Mouse (Mus musculus) kidney, postnatal 36 days (tissue): ENCODE measurements around the gene Pdia5.
A peak's percentile ranks its signal among the peaks of the same experiment; 100 is the strongest.

Experiments
- DNase-seq, 2 experiments: peaks; one replicate each; pipeline ENCODE4 v3.0.0; 2021 to 2022; ENCODE audit warnings: mixed read lengths in 2 of 2

Pdia5 gene

DNA sequence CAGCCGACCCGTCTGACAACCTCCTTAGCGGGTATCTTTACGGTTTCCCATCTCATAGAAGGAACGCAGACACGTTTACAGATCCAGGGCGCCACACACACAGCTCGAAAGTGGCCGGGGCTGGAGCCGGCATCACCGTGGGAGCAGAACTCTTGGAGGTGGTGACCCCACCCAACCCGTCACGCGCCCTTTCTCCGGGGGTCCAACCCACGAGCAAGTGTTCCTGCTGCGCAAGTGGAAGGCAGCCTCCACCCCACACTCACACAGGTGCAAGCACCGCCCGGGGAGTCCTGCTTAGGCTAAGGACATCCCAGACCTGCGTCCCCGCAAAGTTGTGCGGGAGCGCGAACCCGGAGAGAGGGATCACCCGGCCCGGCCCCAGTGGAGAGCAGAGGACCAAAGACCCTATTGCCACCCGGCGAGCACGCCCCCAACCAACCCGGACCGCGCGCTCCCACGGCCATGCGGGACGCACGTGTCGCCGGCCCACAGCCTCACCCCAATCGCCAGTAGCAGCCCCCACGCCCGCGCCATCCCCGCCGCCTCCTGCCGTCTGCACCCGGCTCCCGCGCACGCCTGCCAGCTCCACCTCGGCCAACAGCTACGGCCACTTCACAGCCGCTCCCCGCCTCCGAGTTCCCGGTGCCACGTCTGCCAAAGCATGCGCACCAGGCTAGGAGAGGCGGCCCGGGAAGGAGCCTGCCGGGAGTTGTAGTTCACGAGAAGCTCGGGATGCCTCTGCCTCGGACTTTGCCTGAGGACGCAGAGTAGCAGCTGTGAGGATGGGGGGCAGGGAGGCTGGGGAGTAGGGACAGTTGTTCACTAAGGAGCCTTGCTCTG, at the start of gene Pdia5:
Gene Pdia5, minus strand, starts transcription at position 643 of the 840 bp plus-strand sequence.
- peak; percentile 95 to 96 for DNase-seq

DNA sequence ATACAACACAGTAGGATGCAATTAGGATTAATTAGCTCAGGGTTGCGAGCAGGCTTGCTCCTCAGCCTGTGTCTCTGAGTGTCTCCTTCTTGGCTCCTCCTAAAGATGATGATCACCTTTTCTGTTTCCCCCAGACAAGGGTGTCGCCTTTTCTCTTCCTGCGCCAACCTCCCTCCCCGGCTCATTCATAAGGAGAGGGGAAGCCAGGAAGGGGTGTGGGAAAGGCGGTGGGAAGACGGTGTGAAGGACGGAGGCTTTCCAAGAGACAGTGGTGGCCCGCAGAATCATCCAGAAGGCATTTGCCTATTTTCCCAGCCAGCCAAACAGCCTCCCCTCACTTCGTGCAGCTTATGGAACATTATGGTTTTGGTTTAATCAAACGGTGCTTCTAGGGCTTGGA, 48.4 kb upstream of the Pdia5 start:
- DNase-seq = peak; percentile 34 to 35

DNA sequence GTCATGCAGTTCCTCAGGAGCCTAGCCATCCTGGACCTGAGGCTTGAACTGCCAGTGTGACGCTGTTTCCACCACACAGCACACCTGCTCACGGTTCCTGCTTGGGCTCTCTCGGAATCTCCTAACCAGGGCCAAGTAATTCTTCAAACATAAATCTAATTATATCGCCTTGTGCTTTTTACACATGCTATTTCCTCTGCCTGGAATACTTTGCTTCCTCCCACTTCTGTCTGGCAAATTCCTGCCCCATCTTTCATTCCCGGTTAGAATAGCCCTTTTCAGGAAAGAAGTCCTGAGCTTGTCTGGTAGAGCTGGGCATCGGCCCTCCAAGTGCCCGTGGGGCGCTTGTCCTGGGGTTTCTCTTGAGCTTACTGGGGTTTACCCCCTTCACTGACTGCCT, 47.0 kb upstream of the Pdia5 start:
- DNase-seq = peak; percentile 14 to 31

DNA sequence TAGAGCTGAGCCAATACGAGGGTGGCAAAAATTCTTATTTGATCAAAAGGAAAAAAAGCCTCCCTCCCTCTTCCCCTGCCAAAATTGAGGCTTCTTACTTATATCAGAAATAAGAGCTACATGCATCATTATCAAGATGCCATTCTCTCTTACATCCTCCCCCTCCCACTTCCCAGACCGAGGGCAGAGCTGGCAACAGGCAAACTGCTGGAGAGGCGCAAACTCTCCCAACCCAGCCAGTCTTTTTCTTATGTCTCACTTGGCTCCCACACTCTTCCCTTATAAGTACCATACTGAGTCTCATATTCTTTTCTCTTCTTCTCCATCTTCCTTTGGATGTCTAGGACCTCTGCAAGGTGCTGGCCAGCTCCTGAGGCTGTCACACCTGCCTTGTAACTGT, 44.0 kb upstream of the Pdia5 start:
- no peak for DNase-seq

DNA sequence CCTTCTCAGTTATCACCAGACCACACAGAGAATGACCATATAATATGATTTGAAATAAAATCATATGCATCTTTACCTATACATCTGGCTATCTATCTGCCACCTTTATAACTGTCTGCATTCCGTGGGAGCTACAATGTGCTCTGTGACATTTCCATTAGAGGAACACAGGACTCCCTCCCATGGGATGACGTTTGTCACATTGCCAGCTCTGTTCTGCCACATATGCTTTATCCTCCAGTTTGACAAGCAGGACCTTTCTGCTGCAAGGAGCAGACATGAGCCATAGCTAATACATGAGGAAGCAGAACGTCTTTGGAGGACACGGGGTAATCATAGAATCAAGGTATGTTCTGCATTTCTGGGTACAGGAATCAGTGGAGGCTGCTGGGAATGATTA, 33.5 kb upstream of the Pdia5 start:
- no peak for DNase-seq

DNA sequence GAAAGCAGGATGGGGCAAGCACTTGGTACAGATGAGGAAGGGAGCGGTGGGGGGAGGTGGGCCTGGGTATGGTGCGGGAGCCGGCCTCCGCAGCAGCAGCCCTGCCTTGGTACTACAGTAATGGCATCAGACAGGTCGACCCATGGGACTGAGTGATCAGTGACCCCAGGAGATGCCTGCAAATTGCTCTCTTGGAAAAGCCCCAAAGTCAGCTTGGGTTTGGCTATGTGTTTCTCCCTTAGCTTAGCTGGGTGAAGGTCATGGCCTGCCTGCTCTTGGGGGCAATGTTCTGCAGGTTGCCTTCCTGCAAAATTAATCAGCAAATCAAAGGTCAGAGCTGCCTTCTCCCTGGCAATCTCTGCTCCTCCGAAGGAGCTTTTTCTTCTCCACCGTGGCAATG, 28.6 kb upstream of the Pdia5 start:
- peak; percentile 75 to 86 for DNase-seq

DNA sequence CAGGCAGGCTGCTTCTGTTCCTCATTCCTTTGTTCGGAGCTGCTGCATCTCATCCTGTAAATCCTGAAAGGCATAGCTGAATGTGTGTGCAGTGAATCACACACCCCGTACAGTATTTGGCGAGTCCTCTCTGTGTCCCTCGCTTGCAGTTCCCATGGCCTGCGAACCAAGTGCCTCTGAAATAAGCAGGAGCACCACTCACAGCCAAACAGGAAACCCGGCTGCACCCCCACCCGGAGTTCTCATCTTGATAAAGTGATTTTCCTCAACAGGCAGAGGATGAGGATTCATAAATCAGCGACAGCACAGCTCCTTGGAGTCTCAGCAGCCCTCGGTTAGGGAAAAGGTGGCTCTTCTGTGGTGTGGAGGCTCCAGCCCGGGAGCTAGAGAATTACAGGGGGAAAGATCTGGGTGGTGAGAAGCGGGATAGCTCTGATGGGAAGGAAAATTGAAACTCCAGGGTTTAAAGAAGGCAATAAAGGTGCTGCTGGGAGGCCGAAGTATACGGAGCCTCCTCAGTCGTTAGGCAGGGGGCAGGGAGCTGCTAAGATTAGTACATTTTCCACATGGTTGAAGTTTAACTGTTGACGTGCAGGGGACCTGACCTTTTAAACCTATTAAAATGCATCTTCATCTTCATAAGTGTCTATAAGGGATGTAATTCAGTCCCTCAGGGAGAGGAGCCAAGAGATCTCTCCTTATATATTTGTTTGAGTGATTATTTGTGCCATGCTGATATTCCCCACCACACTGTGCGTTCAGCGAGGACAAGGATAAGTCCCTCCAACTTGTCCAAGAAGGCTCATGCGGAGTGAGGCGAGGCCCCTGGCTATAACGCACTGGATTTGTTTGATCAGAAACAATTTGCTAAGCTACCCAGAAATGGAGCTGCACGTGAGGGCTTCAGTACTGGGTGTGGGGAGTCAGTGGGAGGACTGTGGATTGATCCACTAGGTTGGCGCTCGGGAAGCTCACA, 27.6 kb upstream of the Pdia5 start:
- peak; percentile 80 to 82 for DNase-seq

DNA sequence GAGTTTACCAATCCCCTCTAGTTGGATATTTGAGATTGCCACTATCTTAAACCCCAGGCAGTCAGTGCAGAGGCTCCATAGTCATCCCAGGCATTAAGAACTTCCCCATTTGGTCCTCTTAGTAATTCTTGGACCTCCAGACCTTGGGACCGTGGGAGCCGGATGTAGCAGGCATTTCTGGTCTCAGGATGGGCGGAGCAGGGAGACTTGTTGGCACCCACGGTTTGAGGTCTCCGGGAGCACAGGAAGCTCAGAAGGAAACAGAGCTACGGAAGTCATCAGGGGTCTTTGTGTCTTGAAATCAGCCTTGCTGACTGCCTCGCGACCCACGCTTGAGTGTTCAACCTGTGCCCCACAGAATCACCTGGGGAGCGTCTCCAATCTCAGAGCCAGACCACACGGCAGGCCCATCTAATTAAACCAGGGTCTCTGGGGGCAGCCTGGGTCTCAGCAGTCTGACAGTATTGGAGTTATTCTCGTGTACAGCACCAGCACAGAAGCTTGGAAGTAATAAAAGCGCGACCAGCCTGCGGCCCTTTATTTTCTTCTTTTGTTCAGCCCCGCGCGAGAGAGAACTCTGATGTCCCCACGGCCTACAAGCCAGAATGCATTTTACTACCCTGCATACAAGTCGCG, 25.4 kb upstream of the Pdia5 start:
- DNase-seq = peak; percentile 61 to 68

DNA sequence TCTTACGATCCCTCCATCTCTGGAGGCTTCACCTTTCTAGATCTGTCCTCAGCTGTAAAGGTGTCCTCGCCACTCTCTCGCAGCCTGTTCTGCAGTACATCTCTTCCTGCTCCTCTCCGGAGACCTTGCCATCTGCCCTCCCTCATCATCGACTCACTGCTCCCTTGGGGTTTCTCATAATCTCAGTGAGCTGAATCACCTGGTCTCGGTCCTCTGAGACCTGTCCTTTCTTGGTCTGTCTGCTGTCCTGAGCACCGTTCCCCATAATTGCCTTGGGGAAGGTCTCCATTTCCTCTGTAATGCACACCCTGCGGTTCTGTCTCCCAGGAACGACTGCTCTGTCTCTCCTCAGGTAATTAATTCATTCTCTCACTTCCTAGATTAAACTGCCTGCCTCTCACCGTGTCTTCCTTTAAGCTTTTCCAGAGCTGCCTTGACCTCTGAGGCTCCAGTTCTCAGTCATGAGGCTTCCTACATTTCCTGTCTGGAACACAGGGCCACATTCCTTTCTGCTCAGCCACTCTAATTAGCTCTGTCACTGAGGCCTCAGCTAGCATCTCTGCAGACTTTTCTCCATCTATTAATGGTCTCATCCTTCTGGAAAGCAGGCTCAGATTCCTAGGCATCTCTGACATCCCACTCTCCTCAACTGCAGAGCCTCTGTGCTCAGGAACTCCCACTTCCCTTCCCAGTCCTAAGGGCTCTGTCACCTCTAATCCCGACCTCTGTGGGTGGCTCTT, 18.8 kb upstream of the Pdia5 start:
- DNase-seq = no peak

DNA sequence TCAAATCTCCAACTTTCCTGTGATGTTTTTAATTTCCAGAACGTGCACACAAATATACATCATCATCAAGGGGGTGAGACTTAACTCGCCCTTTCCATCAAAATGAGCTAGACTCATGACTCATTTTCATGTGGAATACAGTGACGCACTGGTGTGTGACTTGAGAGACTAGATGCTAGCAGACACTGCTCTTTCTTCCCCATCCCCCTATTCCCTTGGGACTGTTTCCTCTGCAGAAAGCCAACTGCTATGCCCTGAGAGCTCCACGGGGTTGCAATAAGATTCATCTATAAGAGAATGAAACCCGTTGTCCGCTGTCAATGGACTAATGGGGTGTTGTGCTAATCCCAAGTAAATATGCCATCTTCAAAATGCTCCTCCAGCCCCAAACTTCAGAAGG, 17.9 kb upstream of the Pdia5 start:
- no peak for DNase-seq

DNA sequence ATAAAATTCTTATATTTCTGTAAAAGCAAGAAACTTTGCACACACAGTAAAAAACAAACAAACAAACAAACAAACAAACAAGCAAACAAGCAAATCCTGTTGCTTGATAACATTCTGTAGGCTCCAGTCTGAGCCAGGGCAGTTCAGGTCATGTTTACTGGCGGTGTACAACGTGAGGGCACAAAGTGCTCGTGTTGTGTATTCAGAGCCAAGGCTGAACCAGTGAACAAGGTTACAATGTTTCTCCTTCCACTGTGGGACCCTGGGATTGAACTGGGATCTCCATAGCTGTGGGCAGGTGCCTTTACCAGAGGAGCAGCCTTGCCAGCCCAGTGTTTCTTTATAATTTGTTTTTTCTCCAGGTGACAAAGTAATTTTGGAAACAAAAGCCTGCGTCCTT, 15.1 kb upstream of the Pdia5 start:
- DNase-seq = no peak

DNA sequence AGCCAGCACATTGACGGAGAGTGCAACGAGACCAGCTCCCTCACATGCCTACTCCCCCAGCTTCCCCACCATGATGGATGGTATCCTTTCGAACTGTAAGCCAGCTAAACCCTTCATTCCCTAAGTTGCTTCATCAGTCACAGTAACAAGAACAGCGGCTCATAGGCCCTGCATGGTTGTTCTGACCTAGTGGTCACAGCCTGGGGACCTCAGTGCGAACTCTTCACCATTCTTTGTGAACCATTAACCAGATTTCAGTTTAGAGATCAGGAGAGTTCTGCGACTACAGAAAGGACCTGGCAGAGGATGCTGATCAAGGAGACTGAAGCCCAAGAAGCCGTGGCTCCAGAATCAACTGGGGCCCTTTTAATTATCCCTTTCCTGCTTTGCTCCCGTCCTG, 13.6 kb upstream of the Pdia5 start:
- peak; percentile 30 for DNase-seq

DNA sequence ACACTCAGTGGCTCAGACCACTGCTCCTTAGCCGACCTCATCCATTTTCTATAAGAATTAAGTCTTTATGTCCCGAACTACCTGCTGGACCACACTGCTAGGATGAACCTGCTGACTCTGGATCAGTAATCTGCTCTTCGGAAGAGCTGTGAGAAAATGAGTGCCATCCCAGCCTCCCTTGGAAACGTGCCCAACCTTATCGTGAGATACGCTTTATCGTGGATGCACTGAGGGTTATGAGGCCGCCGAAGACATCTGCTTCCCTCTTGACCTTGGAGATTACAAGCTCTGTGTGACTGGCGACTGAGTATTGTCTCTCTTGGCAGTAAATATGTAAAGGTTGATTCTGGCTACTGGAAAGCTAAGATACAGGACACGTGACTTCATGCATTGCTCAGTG, 11.8 kb upstream of the Pdia5 start:
- DNase-seq = no peak

DNA sequence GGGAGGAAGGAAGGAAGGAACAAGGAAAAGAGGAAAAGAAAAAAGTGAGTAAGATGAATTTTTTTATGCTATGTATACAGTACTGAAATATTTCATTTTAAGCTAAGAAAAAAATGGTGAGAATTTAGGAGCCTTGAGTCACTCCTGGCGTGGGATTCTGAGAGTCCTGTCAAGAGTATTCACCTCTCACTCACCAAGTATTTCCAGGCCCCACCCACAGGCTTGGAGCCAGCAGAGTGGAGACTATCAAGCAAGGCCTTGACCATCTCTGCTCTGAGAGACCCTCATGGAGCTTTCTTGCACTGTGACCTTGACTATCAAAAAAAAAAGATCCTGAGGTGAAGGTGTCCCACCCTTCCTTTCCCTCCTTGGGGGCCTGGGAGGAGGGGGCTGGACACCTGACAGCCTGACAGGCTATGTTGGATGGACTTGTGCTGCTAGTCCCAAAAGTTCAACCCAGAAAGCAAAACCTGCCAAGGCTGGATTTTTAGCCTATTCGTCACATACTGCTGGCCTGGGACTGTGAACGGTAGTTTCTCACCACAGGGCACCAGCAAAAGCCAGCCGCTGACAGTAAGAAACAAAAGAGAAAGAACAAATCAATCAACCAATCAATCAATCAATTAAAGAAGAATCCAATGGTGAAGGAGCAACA, 10.6 kb upstream of the Pdia5 start:
- DNase-seq = no peak

DNA sequence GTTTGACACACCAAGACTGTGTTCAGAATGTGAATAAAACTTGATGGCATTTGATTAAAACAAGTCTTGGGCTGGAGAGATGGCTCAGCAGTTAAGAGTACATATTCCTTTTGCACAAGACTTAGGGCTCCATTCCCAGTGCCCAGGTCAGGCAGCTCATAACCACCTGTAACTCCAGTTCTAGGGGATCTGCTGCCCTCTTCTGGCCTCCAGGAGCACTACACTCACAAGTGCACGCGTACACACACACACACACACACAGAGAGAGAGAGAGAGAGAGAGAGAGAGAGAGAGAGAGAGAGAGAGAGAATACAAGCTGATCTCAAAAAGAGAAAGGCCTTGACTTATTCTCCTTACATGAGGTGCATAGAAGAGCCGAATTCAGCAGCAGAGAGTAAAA, 9.7 kb upstream of the Pdia5 start:
- DNase-seq = no peak

DNA sequence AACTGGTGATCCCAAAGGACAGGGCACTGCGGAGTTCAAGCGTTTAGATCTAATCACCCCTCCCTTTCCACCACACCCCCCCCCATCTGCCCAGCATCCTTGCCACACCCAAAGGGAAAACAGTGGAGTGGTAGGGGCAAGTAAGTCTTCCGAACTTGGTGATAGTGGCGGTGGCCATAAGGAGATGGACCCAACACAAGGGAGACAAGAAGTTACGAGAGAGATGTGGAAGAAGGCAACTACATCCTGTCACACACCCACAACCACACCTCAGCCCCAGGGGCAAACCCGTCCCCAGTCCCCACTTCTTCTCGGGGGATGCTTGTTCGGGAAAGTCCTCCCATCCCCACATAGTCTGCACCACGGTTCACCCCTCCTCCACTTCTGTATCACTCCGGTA, 880 bp downstream of the Pdia5 start:
- peak in 1 of 2 experiments; percentile 33 for DNase-seq

DNA sequence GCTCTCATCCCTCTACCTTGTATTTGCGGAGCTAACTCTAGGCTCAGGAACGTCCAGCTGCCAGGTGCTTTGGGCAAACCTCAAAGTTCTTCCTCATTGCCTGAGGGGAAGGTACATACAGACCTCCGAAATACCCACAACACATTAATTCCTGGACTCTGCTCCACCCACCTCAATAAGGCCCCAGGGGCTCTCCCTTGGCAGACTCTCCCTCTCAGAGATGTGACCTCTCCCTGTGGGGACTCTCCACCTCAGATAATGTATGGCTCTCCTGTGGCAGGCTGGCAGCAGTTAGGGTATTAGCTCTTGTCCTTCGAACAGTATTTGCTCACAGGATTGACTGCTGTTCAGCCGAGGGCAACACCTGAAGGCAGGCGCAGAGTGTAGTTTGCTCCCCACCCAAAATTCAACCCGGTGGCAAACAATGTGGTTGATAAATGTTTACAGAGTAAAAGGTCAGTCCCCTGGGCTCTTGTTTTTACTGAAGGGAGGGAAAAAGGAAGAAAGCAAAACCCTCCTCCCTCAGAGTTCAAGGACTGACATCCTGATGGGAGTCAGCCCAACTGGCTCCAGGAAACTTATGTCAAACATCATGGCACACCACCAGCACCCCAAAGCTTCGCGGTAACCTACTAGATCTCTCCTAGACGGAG, 1.5 kb downstream of the Pdia5 start:
- peak in 1 of 2 experiments; percentile 40 for DNase-seq

DNA sequence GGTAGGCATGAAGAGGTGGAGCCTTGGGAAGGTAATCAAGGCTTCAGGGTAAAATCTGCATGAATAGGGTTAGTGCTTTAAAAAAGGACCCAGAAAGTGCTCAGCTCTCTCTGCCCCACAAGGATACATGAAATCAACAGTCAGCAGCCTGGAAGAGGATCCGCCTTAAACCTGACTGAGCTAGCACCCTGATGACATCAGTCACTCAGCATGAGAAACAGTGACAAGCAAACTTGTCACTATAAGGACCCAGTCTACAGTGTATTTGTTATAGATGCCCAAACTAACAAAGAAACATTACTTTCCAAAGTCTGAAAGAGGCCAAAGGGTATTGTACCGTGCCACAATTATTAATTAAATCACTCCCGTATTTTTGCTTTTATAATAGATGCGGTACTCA, 2.9 kb downstream of the Pdia5 start:
- no peak for DNase-seq

DNA sequence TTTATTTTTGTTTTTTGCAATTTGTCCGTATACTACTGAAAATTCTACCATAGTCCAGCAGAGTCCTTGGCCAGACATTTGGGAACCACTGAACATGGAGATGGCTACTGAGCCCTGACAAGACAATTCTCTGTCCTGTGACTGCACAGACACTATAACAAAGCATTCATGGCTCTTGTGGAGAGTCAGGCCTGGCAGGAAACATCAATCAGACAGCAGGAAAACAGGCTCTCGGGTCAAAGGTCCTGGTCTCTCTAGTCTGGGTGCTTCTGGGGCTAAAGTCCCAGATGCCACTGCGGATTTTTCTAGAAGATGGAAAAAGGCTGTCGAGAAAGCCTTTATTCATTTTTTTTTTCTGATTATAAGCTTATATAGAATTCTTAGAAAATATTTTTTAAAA, 3.6 kb downstream of the Pdia5 start:
- DNase-seq = peak; percentile 72 to 80

DNA sequence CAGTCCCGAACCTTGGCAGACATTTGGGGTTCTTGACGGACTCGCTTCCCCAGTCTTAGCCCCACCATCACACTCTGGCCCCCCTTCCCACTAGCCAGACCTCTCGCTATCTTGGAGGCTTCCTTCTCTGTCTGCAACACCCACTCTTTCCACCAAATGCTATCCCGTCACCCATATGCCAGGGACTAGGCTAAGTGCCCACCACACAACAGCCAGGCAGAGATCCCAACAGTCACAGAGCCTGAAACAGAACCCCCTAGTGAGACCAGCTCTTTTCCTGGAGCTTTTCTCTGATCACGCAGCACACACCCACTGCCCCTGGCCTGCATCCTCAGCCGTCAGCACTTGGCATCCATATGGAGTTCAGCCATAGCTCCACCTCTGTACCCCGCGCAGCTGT, 5.0 kb downstream of the Pdia5 start:
- no peak for DNase-seq

DNA sequence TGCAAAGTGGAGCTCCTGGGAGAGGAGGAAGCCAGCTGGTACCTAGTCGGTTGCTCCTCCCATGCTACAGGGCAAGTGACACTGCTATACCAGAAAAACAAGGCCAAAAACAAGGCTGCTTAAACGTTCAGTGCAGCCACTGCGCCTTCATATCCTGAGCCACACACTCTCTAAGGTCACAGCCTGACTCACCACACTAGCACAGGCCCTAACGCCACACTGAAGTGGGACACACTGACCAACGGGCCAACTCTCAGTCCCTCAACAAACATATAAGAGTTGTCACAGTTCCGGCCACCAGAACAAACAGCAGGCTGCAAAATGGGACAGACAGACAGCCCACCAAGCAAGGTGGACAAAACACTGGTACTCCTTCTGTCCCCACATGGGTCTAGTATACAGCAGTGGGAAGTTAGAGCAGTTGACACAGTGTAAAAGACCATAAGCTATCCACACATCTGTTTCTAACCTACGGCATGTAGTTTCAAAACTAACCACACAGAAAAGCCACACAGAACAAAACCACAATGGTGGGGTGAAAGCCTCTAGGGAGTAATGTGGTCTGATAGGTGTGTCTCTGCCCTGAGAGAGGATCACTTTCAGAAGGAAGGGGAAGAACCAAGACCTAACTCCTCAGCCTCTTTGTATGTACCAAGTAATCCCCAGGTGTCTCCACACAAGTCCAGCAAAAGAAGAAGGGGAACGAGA, 6.0 kb downstream of the Pdia5 start:
- no peak for DNase-seq
